Mouse (Mus musculus) heart, embryonic 16.5 days (tissue): Measurements from ENCODE around the gene Lmx1a. TPM values are rescaled to one million over a fixed set of nuclear protein-coding genes. Genes with fewer than 3 reads are reported as not detected.

Experiments
- ATAC-seq: fragments of 200-750 bp; cut with Nextera tagmentation; replicated peaks from 2 replicates; pipeline ENCODE4 v1.8.0; 2017; ENCODE audit warnings: moderate number of reproducible peaks; ENCODE audit not compliant: insufficient read depth, low FRiP score; ENCODE audit errors: extremely low read depth
- H3K27ac ChIP-seq: fragments of 300-500 bp; sonication (generic); 2 replicates; pipeline ENCODE4 v1.5.1; 2014; ENCODE audit warnings: mild to moderate bottlenecking, low read length, control low read depth, moderate library complexity
- H3K27me3 ChIP-seq: fragments of 300-500 bp; sonication (generic); 2 replicates; pipeline ENCODE4 v1.6.1; 2014; ENCODE audit warnings: low read length, mixed read lengths; ENCODE audit not compliant: control insufficient read depth, insufficient read depth
- H3K36me3 ChIP-seq: fragments of 300-500 bp; sonication (generic); 2 replicates; pipeline ENCODE4 v1.6.1; 2014; ENCODE audit not compliant: control insufficient read depth, insufficient read depth
- H3K4me1 ChIP-seq: fragments of 300-500 bp; sonication (generic); 2 replicates; pipeline ENCODE4 v1.6.1; 2014; ENCODE audit warnings: low read length, mixed read lengths; ENCODE audit not compliant: control insufficient read depth, insufficient read depth
- H3K4me2 ChIP-seq: fragments of 300-500 bp; sonication (generic); 2 replicates; pipeline ENCODE4 v1.6.1; 2014; ENCODE audit warnings: low read depth, mild to moderate bottlenecking, control low read depth, low read length
- H3K4me3 ChIP-seq: fragments of 300-500 bp; sonication (generic); 2 replicates; pipeline ENCODE4 v1.5.1; 2014; ENCODE audit warnings: mild to moderate bottlenecking, control low read depth, low read length
- H3K9ac ChIP-seq: fragments of 300-500 bp; sonication (generic); 2 replicates; pipeline ENCODE4 v1.6.1; 2014; ENCODE audit warnings: low read length, control low read depth
- H3K9me3 ChIP-seq: fragments of 300-500 bp; sonication (generic); replicated peaks from 2 replicates; pipeline ENCODE4 v1.6.1; 2016; ENCODE audit warnings: low read length; ENCODE audit not compliant: control insufficient read depth
- WGBS: fragments of 180-500 bp; shearing (Covaris S2); extraction: QIAGEN DNeasy Blood & Tissue Kit; methylation state at CpG from one replicate; pipeline ENCODE4 v1.1.7; 2014; 5-methylcytosine and 5-hydroxymethylcytosine counted together
- polyA plus RNA-seq: library from polyadenylated mRNA; unstranded; fragments of >200 nt; fragmentation: Nextera tagmentation; extraction: Ambion mirVana; gene quantifications from 2 replicates; pipeline ENCODE4 v1.2.1, GENCODE M21; 2015

The Lmx1a gene
- polyA plus RNA-seq, 1 experiment from 2014 or later, result not detected

DNA sequence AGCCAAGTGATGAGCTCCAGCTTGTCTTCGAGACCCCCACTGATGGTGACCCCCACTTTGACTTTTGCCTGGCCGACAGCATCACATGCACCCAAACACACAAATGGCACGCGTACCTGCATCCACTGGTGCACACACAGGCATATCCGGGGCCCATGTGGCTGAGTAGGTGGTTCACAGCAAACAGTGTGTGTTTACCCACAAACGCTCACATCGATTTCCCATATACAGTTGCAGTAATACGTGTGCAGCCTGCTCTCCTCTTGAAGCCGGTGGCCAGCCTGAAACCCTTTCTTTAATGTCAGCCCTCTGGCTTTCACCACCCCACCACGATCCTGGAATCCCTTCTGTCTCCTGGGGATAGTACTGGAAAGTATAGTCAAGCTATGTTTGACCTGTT is 71.3 kb downstream of the Lmx1a start:
- Histone ChIP-seq H3K36me3 (no peaks in the 10 kb centered on the region), H3K27ac (no peak overlapping the region), H3K4me1 (no peaks in the 10 kb centered on the region), H3K27me3 (peaks cover 3% of the 10 kb centered on the region; the same call in 1 of the 2 replicates), H3K9ac (no peak overlapping the region), H3K9me3 (no peaks in the 10 kb centered on the region), H3K4me2 (no peak overlapping the region), H3K4me3 (no peak overlapping the region)
- no peak for ATAC-seq
- 87% methylated on average over 10 of the region's 10 CpGs for WGBS

DNA sequence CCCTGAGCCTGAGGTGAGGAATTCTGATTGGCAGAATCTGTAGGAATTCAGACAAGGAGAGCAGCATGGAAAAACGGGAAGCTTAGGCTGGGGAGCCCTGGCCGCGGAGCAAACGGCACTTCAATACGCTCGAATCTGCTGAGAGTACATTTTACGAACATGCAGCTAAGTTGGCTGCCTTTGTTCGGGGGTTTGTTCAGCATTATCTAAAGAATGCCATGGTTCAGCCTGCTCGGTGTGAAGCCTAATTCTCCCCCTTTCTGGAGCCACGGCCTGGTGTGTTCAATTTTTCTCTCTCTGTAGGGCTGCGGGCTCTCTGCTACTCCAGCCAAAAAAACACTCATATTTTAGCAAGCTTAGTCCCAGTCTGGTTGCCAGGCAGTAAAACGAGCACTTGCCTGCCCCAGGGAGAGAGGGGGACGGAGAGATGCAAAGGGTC is 72.8 kb downstream of the Lmx1a start:
- WGBS, result 22% methylated on average over 13 of the region's 13 CpGs
- H3K4me3 ChIP-seq, result no peak overlapping the region
- H3K4me1 ChIP-seq, result no peaks in the 10 kb centered on the region
- H3K36me3 ChIP-seq, result no peaks in the 10 kb centered on the region
- H3K9me3 ChIP-seq, result no peaks in the 10 kb centered on the region
- H3K4me2 ChIP-seq, result peak overlapping the region; percentile 10; the same call in 1 of the 2 replicates
- no peak for ATAC-seq
- no peaks in the 10 kb centered on the region; the same call in 1 of the 2 replicates for H3K27me3 ChIP-seq
- no peak overlapping the region for H3K27ac ChIP-seq
- no peak overlapping the region for H3K9ac ChIP-seq

DNA sequence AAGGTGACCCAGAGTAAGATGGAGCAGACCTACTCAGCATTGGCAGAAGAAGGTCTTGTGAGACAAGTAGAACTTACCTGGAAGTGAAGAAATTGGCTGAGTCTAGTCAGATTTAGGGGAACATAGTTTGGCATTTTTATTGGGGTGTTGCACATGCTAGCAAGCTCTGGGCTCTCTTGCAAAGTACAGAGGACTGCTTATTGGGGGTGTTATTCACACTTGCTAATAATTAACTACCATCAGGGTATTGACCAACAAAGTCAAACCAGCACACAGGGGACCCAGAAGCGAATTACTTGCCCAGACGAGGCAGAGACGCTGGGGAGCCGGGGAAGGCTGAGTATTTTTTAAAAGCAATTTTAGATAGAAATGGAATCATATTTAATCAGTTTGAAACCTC is 77.6 kb downstream of the Lmx1a start:
- no peaks in the 10 kb centered on the region for H3K4me1 ChIP-seq
- WGBS, result 74% methylated on average over 4 of the region's 4 CpGs
- no peaks in the 10 kb centered on the region for H3K9me3 ChIP-seq
- H3K27me3 ChIP-seq, result no peaks in the 10 kb centered on the region
- H3K27ac ChIP-seq, result no peak overlapping the region
- H3K9ac ChIP-seq, result no peak overlapping the region
- H3K36me3 ChIP-seq, result no peaks in the 10 kb centered on the region
- H3K4me2 ChIP-seq, result no peak overlapping the region
- no peak overlapping the region for H3K4me3 ChIP-seq
- no peak for ATAC-seq

DNA sequence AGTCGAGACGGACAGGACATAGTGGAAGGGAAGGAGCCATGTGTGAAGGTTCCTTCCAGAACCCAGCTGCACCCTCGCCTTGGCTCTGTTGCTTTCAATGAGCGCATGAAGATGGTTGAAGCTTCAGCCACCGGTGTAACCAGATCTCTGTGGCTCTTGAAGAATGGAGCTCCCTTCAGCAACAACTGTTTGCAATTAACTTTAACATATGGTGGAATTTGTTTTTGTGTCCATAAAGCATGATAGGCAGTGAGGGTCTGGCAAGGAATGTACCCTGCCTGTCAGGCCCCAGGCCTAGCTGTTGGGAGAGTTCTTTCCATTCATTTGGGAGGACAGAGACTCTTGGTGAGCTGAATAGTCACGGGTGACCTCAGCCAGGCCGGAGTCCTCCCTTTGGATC is 81.4 kb downstream of the Lmx1a start:
- Histone ChIP-seq H3K27me3 (no peaks in the 10 kb centered on the region), H3K4me3 (no peak overlapping the region), H3K36me3 (no peaks in the 10 kb centered on the region), H3K4me2 (no peak overlapping the region), H3K27ac (no peak overlapping the region), H3K9me3 (no peaks in the 10 kb centered on the region), H3K4me1 (no peaks in the 10 kb centered on the region), H3K9ac (no peak overlapping the region)
- 79% methylated on average over 7 of the region's 7 CpGs for WGBS
- no peak for ATAC-seq

DNA sequence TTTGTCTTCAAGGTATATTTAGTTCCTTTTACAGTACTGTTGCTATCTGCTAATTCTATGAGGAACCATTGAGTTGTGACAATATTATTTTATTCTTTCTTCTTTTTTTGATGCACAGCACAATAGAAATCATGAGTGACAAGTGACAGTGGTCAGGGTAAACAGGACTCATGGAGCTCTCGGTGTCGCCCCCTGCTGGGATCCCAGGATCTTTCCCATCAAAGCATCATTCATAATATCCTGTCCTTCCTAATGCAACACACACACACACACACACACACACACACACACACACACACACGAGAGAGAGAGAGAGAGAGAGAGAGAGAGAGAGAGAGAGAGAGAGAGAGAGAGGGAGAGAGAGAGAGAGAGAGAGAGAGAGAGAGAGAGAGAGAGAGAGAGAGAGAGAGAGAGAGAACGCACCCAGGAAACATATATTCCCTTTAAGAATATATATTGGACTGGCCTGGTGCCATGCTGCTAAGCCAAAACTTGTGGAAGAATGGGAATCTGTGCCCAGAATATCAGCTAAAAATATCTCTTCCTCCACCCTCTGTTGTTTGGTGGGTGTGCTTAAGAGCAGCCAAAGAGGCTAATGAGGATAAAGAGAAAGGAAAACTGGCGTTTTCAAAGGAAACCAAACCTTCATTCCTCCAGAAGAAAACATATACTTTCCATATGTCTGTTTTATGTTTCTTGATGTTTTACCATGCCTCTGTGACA is 90.9 kb downstream of the Lmx1a start:
- no peaks in the 10 kb centered on the region for H3K36me3 ChIP-seq
- H3K9ac ChIP-seq, result no peak overlapping the region
- H3K4me2 ChIP-seq, result no peak overlapping the region
- peaks cover 6% of the 10 kb centered on the region; the same call in 1 of the 2 replicates for H3K27me3 ChIP-seq
- H3K4me3 ChIP-seq, result no peak overlapping the region
- WGBS, result 62% methylated on average over 4 of the region's 5 CpGs
- no peak overlapping the region for H3K27ac ChIP-seq
- no peaks in the 10 kb centered on the region for H3K4me1 ChIP-seq
- no peak for ATAC-seq
- H3K9me3 ChIP-seq, result no peaks in the 10 kb centered on the region

DNA sequence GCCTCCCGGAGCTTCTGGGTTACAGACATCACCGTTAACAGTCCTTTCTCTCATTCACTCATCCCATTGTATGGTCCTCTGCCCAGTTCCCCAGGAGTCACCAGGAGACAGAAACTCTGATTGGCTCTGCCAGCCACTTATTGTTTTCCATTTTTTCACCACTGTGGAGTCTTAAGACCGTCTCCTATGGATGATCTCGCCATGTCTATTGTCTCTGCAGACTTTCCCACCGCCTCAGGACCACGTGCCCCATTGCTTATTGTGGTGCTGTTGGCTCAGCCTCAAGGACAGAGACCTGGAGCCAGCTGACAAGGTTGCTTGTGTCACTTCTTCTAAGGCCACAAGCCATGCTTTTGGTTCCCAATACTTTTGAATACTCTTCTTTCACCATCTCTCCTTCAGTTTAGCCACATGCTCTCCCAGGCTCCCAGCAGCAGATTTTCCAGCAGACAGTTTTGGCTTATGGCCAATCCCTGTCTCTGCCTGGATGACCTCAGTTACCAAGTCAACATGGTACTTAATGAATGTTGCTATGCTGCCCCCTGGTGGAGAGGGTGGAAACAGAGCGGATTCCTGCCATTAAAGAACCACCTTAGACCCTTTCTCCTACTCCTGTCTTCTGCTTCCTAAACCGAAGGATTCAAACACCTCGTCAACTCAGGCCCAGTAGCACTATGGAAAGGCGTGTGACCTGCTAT is 92.9 kb downstream of the Lmx1a start:
- Histone ChIP-seq H3K36me3 (no peaks in the 10 kb centered on the region), H3K4me3 (no peak overlapping the region), H3K9ac (no peak overlapping the region), H3K4me1 (no peaks in the 10 kb centered on the region), H3K9me3 (no peaks in the 10 kb centered on the region), H3K27ac (no peak overlapping the region), H3K4me2 (no peak overlapping the region), H3K27me3 (peaks cover 6% of the 10 kb centered on the region; the same call in 1 of the 2 replicates)
- ATAC-seq, result no peak
- WGBS, result 58% methylated on average over 10 of the region's 10 CpGs

GRCm38 (mm10) chr1:167784067-167784466 is 95.0 kb downstream of the Lmx1a start:
- ATAC-seq, result no peak
- Histone ChIP-seq H3K9me3 (no peaks in the 10 kb centered on the region), H3K4me1 (no peaks in the 10 kb centered on the region), H3K9ac (no peak overlapping the region), H3K4me3 (no peak overlapping the region), H3K4me2 (no peak overlapping the region), H3K27me3 (peaks cover 6% of the 10 kb centered on the region; the same call in 1 of the 2 replicates), H3K27ac (no peak overlapping the region), H3K36me3 (no peaks in the 10 kb centered on the region)
- whole genome bisulfite sequencing, result 78% methylated on average over 2 of the region's 2 CpGs

DNA sequence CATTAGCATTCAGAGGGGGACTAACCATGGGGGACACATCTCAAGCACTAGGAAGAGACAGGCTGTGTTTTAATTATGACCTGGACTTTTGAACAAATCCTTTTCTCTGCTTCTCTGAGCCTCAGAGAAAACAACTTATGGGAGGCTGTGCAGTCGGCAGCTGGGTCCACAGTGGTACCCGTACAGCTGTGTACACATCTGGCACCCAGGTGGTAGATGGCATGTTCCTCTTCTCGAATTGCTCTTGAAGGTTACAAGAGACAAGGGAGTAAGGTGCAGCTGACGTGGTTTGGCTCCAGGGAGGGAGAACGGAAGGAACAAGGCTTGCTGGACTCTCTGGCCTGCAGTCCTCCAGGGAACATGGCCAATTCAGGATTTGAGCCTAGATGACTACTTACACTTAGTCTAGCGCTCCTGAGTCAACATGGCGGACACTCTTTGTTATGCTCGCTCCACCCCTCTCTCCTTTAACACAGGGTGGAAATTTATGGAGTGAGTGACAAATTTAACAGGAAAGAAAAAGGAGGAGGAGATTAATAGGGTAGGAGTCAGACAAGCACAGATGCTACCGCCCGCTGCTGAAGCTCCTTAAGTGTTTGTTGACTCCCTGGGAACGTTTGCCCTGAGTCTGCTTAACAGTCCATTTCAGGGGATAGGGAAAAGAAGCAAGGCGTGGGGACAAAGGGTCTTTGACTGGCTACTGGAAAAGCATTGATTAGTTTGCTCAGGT is 99.8 kb downstream of the Lmx1a start:
- no peak overlapping the region for H3K4me3 ChIP-seq
- no peaks in the 10 kb centered on the region for H3K9me3 ChIP-seq
- 0 out of 2 replicates have a peak, but pooled peaks cover 4% of the 10 kb centered on the region for H3K4me1 ChIP-seq
- no peak overlapping the region for H3K4me2 ChIP-seq
- no peak overlapping the region for H3K27ac ChIP-seq
- 66% methylated on average over 12 of the region's 12 CpGs for WGBS
- H3K9ac ChIP-seq, result no peak overlapping the region
- no peaks in the 10 kb centered on the region for H3K36me3 ChIP-seq
- ATAC-seq, result no peak
- H3K27me3 ChIP-seq, result no peaks in the 10 kb centered on the region; the same call in 1 of the 2 replicates
